Mouse (Mus musculus) thymus, adult 2 months (tissue): ENCODE measurements around the gene Mpp3.

Source experiments
- CTCF ChIP-seq: fragments of 200-500 bp; IDR thresholded peaks from 2 replicates; pipeline ENCODE4 v1.5.1; 2012; ENCODE audit warnings: mild to moderate bottlenecking, control low read depth, low read length, moderate library complexity, borderline replicate concordance; ENCODE audit not compliant: control insufficient read depth, poor library complexity, insufficient read depth; ENCODE audit errors: extremely low read depth
- POLR2A ChIP-seq: fragments of 200-500 bp; IDR thresholded peaks from 2 replicates; pipeline ENCODE4 v1.6.1; 2012; ENCODE audit warnings: mild to moderate bottlenecking, low read length, control low read depth, moderate library complexity; ENCODE audit not compliant: control insufficient read depth, poor library complexity, insufficient read depth; ENCODE audit errors: extremely low read depth

DNA sequence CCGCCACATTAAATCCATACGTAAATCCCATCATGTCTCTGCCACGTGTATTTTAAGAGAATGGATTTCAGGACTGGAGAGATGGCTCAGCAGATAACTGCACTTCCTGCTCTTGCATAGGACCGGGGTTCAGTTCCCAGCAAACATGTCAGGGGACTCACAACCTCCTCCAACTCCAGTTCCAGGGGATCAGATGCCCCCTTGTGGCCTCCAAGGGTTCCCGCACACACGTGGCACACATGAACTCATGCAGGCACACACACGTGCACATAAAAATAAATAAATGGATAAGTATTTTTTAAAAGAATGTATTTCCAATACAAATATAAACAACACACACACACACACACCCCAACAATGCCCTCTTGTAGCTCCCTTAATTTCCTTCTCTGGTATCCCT is 51.3 kb downstream of the Mpp3 start:
- TF ChIP-seq CTCF (no peak), POLR2A (no peak)
